Mouse (Mus musculus): ENCODE results near the gene Zbtb45. TPM values are rescaled to one million over a fixed set of nuclear protein-coding genes. Genes with fewer than 3 reads are reported as not detected.

Gene Zbtb45
- polyA plus RNA-seq, 2 experiments, result 9.8 to 10.5 TPM

GRCm38 (mm10) chr7:13001584-13001983 is 8.2 kb downstream of the Zbtb45 start:
- 40% methylated on average over 1 of the region's 1 CpGs for WGBS (ENCODE audit: insufficient replicate concordance)
- H3K4me3 ChIP-seq (ENCODE audit: insufficient read depth in 1 of 2, low read depth in 2 of 2, low read length in 2 of 2), result no peak overlapping the region
- TF ChIP-seq EP300 (IDR thresholded peaks at IDR 0.05; ENCODE audit: low read depth) (no peak), CTCF (IDR thresholded peaks at IDR 0.05; ENCODE audit: low read depth) (no peak)

GRCm38 (mm10) chr7:12998851-12999250 is 11.0 kb downstream of the Zbtb45 start, which contains the start of gene Trim28:
Trim28 (plus strand) TSS chr7:12999114.
- Histone ChIP-seq H3K4me2 (ENCODE audit: low read depth) (no peak within 1 kb of the TSS), H3K36me3 (replicated peaks; ENCODE audit: control insufficient read depth, insufficient read depth, low read depth) (no peaks in the 10 kb centered on the region), H3K9me3 (ENCODE audit: control insufficient read depth, low read length) (no peaks in the 10 kb centered on the region), H3K27me3 (ENCODE audit: control insufficient read depth, insufficient read depth, low read length) (no peaks in the 10 kb centered on the region), H3K27ac (no peak within 1 kb of the TSS), H3K4me1 (replicated peaks; ENCODE audit: control insufficient read depth in 2 of 2, insufficient read depth in 2 of 2, low read length in 1 of 2) (no peaks in the 10 kb centered on the region), H3K4me3 (ENCODE audit: insufficient read depth in 1 of 2, low read depth in 2 of 2, low read length in 2 of 2) (no peak within 1 kb of the TSS), H3K9ac (replicated peaks) (no peak within 1 kb of the TSS)
- DNase-seq (ENCODE audit: low read depth in 3 of 3, low spot score in 3 of 3) (no peak), ATAC-seq (ENCODE audit: insufficient read depth) (no peak)
- no peak for TF ChIP-seq CTCF (IDR thresholded peaks at IDR 0.05; ENCODE audit: low read depth)
- no peak for TF ChIP-seq EP300 (IDR thresholded peaks at IDR 0.05; ENCODE audit: low read depth)
- WGBS (ENCODE audit: insufficient replicate concordance), result 69% methylated on average over 3 of the region's 3 CpGs

More at GRCm38 (mm10) chr7:13001584-13001983, 8.2 kb downstream of the Zbtb45 start:
- DNase-seq (ENCODE audit: low read depth in 3 of 3, low spot score in 3 of 3), result no peak
- no peaks in the 10 kb centered on the region for H3K4me1 ChIP-seq (replicated peaks; ENCODE audit: control insufficient read depth in 2 of 2, insufficient read depth in 2 of 2, low read length in 1 of 2)
- H3K4me2 ChIP-seq (ENCODE audit: low read depth), result no peak overlapping the region
- no peaks in the 10 kb centered on the region for H3K27me3 ChIP-seq (ENCODE audit: control insufficient read depth, insufficient read depth, low read length)
- no peaks in the 10 kb centered on the region for H3K9me3 ChIP-seq (ENCODE audit: control insufficient read depth, low read length)
- H3K27ac ChIP-seq, result no peak overlapping the region
- no peak overlapping the region for H3K9ac ChIP-seq (replicated peaks)
- ATAC-seq (ENCODE audit: insufficient read depth), result no peak
- peaks cover 3% of the 10 kb centered on the region; the same call in 1 of the 2 replicates for H3K36me3 ChIP-seq (replicated peaks; ENCODE audit: control insufficient read depth, insufficient read depth, low read depth)

GRCm38 (mm10) chr7:12998053-12998452 is 11.8 kb downstream of the Zbtb45 start, which contains the start of gene Slc27a5:
Slc27a5 (minus strand) TSS chr7:12998192.
- H3K9me3 ChIP-seq (ENCODE audit: control insufficient read depth, low read length), result no peaks in the 10 kb centered on the region
- DNase-seq (ENCODE audit: low read depth in 3 of 3, low spot score in 3 of 3), result no peak
- 0 out of 2 replicates have a peak within 1 kb of the TSS, but pooled peaks have one; percentile 11 for H3K4me2 ChIP-seq (ENCODE audit: low read depth)
- TF ChIP-seq EP300 (IDR thresholded peaks at IDR 0.05; ENCODE audit: low read depth), result no peak
- TF ChIP-seq CTCF (IDR thresholded peaks at IDR 0.05; ENCODE audit: low read depth), result no peak
- no peaks in the 10 kb centered on the region for H3K36me3 ChIP-seq (replicated peaks; ENCODE audit: control insufficient read depth, insufficient read depth, low read depth)
- H3K4me1 ChIP-seq (replicated peaks; ENCODE audit: control insufficient read depth in 2 of 2, insufficient read depth in 2 of 2, low read length in 1 of 2), result no peaks in the 10 kb centered on the region
- no peak within 1 kb of the TSS for H3K27ac ChIP-seq
- no peak for ATAC-seq (ENCODE audit: insufficient read depth)
- H3K9ac ChIP-seq (replicated peaks), result 0 out of 2 replicates have a peak within 1 kb of the TSS, but pooled peaks have one; percentile 13
- WGBS (ENCODE audit: insufficient replicate concordance), result 55% methylated on average over 5 of the region's 5 CpGs
- no peak within 1 kb of the TSS for H3K4me3 ChIP-seq (ENCODE audit: insufficient read depth in 1 of 2, low read depth in 2 of 2, low read length in 2 of 2)
- no peaks in the 10 kb centered on the region for H3K27me3 ChIP-seq (ENCODE audit: control insufficient read depth, insufficient read depth, low read length)

DNA sequence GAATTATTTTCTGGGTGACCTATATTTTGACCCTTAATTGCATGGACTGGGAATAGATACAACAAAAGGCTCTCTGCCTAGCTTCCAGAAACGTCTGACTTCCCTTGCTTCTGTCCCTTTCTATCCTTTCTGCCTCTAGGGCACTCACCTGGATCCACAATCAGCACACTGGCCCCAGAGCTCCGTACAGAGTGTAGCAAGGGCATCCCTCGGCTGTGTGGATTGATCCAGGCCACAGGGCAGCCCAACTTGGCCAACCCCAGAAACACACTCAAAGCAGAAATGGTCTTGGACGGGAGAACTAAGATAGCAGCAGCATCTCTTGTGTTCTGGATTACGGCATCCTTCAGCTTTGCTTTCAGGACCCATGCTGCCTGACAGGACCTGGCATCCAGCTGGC is 12.6 kb downstream of the Zbtb45 start:
- no peak overlapping the region for H3K4me3 ChIP-seq (ENCODE audit: insufficient read depth in 1 of 2, low read depth in 2 of 2, low read length in 2 of 2)
- H3K27me3 ChIP-seq (ENCODE audit: control insufficient read depth, insufficient read depth, low read length), result no peaks in the 10 kb centered on the region
- H3K36me3 ChIP-seq (replicated peaks; ENCODE audit: control insufficient read depth, insufficient read depth, low read depth), result no peaks in the 10 kb centered on the region
- no peaks in the 10 kb centered on the region for H3K4me1 ChIP-seq (replicated peaks; ENCODE audit: control insufficient read depth in 2 of 2, insufficient read depth in 2 of 2, low read length in 1 of 2)
- 0 out of 2 replicates have a peak overlapping the region, but pooled peaks have one; percentile 11 for H3K4me2 ChIP-seq (ENCODE audit: low read depth)
- no peak for DNase-seq (ENCODE audit: low read depth in 3 of 3, low spot score in 3 of 3)
- H3K9me3 ChIP-seq (ENCODE audit: control insufficient read depth, low read length), result no peaks in the 10 kb centered on the region
- no peak for ATAC-seq (ENCODE audit: insufficient read depth)
- no peak overlapping the region for H3K27ac ChIP-seq
- no peak for TF ChIP-seq EP300 (IDR thresholded peaks at IDR 0.05; ENCODE audit: low read depth)
- TF ChIP-seq CTCF (IDR thresholded peaks at IDR 0.05; ENCODE audit: low read depth), result no peak
- H3K9ac ChIP-seq (replicated peaks), result 0 out of 2 replicates have a peak overlapping the region, but pooled peaks have one; percentile 13
- WGBS (ENCODE audit: insufficient replicate concordance), result 61% methylated on average over 5 of the region's 5 CpGs

DNA sequence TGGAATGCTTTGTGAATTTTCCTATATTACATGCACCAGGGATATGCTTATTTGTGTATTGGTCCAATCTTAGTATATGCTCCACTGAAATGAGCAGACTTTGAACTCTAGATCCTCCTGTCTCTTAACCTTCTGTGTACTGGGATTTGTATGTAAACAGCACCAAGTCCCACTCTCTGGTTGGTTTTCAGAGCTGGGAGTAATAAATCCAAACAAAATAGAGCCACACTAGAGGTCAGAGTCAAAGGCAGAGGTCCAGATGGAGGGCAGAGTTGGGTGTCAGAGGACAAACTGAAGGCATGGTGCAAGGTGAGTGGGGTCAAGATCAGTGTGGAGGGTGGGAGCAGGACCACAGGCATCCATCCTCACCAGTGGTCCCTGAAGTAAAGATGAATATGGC is 14.0 kb downstream of the Zbtb45 start:
- no peaks in the 10 kb centered on the region for H3K36me3 ChIP-seq (replicated peaks; ENCODE audit: control insufficient read depth, insufficient read depth, low read depth)
- no peak overlapping the region for H3K27ac ChIP-seq

More for the DNA sequence above, 14.0 kb downstream of the Zbtb45 start:
- DNase-seq (ENCODE audit: low read depth in 3 of 3, low spot score in 3 of 3) (no peak), ATAC-seq (ENCODE audit: insufficient read depth) (no peak)
- Histone ChIP-seq H3K4me3 (ENCODE audit: insufficient read depth in 1 of 2, low read depth in 2 of 2, low read length in 2 of 2) (no peak overlapping the region), H3K4me1 (replicated peaks; ENCODE audit: control insufficient read depth in 2 of 2, insufficient read depth in 2 of 2, low read length in 1 of 2) (no peaks in the 10 kb centered on the region; a peak in 1 of 4 replicates), H3K27me3 (ENCODE audit: control insufficient read depth, insufficient read depth, low read length) (no peaks in the 10 kb centered on the region), H3K4me2 (ENCODE audit: low read depth) (no peak overlapping the region), H3K9ac (replicated peaks) (no peak overlapping the region), H3K9me3 (ENCODE audit: control insufficient read depth, low read length) (no peaks in the 10 kb centered on the region)
- TF ChIP-seq CTCF (IDR thresholded peaks at IDR 0.05; ENCODE audit: low read depth) (no peak), EP300 (IDR thresholded peaks at IDR 0.05; ENCODE audit: low read depth) (no peak)

Data from liver, embryonic 14.5 days (tissue).